Mouse (Mus musculus) right cerebral cortex, postnatal 14 days (tissue): Measurements from ENCODE around the gene Wdr89.

Source experiments
- DNase-seq: peaks from one replicate; pipeline ENCODE4 v3.0.0; 2022

Gene Wdr89

DNA sequence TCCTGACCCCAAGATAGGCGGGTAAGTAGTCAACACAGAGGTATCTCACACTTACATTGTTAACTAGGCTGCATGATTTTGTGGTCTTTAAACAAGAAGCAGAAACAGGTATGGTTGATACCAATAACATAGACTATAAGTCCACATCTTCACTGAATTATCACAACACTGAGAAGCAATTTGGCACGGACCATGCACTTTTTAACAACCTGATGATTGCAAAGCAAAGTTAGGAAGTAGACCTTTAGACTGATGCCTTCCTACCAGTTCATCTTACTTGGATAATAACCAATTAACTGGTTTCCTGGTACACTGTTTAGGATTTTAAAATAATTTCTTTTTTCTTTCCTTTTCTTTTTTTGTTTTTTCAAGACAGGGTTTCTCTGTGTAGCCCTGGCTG is 1.1 kb downstream of the Wdr89 start:
- no peak for DNase-seq

DNA sequence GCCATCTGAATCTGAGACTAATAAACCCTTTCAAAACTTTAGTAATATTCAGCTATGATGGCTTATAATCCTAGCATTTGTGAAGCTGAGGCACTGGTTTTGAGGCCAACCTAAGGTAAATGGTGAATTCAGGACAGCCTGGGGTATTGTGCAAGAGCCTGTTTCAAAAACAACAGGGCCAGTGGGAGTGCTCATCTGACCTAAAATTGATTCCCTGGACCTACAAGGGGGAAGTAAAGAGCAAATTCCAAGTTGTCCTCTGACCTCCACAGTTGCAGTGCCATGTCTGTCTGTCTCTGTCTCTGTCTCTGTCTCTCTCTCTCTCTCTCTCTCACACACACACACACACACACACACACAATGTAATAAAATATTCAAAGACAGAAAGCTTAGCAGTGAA is 2.4 kb downstream of the Wdr89 start:
- no peak for DNase-seq

DNA sequence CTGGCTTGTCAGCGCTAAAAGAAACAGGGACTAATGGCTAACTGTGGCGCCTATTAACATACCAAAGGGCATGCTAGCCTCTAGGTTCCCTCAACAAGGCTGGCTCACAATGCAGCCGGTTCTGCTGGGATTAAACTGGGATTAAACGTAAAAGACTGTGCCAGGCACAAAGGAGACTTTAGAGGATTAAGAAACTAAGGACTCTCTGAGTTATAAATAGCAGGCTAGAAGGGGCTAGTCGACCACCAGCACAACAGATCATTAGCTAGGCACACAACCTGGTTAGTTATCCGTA is 4.9 kb downstream of the Wdr89 start:
- no peak for DNase-seq

DNA sequence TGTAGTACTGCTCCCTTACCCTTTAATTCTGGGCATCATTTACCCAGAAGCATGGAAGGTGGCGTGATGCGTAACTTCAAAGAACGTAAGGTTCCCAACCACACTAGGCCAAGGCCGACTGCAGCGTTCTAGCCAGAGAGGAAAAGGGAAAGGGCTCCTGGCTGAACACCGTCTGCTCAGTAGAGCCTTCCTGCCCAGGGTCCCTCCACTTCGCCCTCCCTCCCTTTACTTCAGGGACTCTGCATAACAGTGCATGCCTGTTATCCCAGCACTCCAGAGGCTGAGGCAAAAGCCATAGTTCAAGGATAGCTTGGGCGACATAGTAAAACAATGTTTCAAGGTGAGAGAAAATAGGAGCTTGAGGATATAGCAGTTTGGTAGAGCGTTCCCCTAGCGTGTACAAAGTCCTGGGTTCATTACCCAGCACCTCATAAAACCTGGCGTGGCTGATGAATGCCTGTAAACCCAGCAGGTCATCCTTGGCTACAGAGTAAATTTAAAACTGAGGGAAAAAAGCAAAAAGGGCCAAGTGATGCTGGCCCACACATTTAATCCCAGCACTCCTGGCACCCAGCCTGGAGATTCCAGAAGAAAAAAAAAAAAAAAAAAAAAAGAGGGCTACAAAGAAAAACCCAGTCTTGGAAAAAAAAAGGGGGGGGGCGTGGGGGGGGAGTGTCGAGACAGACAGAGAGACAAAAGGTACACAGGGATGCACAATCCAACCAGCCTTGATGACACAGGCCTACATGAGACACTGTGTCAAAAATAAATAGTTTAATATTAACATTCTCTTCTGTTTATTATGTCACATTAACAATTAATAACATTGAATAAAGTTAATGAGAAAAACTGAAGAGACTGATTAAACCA is 5.5 kb downstream of the Wdr89 start:
- DNase-seq, result no peak

- DNase-seq, result no peak
Observed at GRCm38 (mm10) chr12:75662376-75662775, 7.0 kb downstream of the Wdr89 start.

DNA sequence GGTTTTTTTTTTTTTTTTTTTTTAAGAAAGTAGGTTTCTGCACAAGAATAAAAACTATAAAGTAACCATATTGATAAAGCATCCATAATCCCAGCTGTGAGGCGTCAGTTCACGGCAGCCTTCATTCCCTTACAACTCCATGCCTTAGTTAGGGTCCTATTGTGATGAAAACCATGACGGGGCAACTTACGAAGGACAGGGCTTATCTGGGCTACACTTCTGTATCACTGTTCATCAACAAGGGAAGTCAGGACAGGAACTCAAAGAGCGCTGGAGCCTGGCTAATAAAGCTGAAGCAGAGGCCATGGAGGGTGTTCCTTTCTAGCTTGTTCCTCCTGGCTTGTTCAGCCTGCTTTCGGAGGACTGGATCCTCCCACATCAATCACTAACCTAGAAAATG is 10.9 kb downstream of the Wdr89 start:
- DNase-seq, result no peak

DNA sequence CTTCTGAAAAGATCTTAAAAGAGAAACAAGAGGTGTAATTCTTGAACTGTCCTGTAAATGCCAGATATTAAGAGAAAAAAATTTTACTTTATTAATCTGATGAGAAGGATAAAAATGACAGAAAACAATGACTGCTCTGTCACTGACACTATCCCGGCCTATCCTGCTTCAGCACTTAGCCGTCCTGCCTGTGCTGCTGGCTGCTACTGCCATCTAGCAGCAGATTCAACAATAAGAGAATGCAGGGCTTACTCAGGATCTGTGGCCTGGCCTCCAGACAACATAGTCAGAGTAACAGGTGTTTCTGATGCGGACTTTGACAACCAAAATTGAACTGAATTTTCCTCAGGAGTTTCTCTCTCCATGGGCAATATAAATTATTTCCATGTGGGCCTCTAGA is 12.8 kb downstream of the Wdr89 start:
- DNase-seq, result peak; percentile 42

- DNase-seq, result no peak
Observed at GRCm38 (mm10) chr12:75654247-75654801, 15.0 kb downstream of the Wdr89 start.

DNA sequence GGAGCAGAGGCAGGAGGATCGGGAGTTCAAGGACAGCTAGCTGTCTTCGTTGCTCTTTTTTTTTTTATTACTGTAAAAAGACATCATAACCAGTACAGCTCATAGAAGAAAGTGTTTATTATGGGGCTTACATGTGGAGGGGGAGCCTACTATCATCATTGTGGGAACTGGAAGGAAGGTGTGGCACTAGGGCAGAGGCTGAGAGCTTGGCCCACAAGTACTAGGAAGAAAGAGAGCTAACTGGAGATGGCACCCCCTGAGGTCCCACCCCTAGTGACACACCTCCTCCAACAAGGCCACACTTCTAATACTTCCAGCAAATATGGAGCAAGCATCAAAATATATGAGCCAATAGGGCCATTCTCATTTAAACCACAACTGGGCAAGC is 19.6 kb downstream of the Wdr89 start:
- no peak for DNase-seq

DNA sequence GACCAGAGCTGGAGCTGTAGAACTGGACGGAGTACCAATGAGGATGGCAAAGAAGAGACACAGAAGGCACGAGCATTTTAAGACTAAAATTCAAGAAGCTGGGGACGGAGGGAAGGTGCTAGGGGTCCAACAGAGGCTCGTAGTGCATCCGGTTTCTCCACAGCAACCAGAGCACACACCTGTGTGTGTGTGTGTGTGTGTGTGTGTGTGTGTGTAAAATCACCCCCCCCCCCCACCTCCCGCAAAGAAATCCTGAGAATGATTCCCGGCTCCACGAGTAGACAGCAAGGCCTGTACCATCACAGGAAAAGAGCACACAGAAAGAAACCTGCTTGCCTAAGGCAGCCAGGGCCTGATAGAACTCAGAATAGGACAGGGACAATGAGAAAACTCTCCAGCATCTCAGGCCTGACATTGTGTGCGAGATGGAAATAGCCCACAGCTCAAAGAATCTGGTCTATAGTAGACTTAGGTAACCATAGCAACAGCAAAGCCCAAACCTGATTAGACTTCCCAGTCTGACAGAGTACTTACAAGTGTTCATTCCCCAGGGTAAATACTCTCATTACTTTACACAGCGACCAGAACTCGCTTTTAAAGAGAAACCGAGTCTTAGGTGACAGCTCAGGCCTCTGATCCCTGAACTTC is 20.2 kb downstream of the Wdr89 start:
- DNase-seq, result no peak

- peak; percentile 18 for DNase-seq
Observed at GRCm38 (mm10) chr12:75648281-75648680, 21.1 kb downstream of the Wdr89 start.

GRCm38 (mm10) chr12:75647663-75648062 is 21.7 kb downstream of the Wdr89 start:
- no peak for DNase-seq

DNA sequence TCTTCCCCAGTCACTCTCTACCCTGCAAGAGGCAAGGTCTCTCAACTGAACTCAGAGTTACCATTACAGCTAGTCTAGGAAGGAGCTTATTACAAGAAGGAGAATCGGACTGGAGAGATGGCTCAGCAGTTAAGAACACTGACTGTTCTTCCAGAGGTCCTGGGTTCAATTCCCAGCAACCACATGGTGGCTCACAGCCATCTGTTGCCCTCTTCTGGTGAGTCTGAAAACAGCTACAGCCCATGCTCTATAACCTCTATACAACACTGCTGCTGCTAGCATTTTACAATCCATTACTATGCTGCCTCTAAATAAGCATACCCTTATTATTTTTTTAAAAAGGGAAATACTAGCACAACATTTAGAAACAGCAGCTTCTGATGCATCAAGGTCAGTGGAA is 23.6 kb downstream of the Wdr89 start:
- no peak for DNase-seq

DNA sequence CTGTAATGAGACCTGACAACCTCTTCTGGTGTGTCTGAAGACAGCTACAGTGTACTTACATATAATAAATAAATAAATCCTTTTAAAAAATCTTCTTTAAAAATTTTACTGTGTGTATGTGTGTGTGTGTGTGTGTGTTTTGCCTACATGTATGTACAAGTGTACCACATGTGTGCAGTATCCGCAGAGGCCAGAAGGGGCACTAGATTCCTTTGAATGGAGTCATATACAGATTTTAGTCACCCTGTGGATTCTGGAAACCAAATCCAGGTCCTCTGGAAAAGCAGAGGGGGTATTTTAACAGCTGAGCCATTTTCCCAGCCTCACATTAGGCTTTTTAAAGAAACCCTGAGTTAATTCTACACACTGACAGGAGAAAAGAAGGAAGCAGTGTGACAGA is 27.6 kb downstream of the Wdr89 start:
- no peak for DNase-seq

GRCm38 (mm10) chr12:75638345-75638744 is 31.0 kb downstream of the Wdr89 start:
- no peak for DNase-seq

DNA sequence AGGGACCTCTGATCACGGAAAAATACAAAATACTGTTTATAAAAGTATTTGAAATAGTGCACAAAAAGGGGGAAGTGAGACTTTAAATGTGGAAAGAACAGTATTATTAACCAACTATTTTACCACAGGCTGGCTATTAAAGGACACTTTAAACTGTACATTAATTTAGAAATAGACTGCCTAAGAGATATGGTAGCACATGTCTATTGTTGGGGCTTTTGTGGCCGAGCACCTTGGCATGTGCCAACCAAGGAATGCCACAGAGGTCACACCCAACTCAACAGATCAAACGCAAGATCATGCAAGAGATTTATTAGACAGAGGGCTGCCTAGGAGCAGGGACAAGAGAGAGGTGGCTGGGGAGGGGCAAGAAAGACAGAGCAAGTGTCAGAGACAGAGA is 32.2 kb downstream of the Wdr89 start:
- no peak for DNase-seq

GRCm38 (mm10) chr12:75635771-75636430 is 33.4 kb downstream of the Wdr89 start:
- no peak for DNase-seq

GRCm38 (mm10) chr12:75629618-75630017 is 39.7 kb downstream of the Wdr89 start:
- DNase-seq, result no peak

- no peak for DNase-seq
Observed at GRCm38 (mm10) chr12:75623292-75623691, 46.0 kb downstream of the Wdr89 start.

DNA sequence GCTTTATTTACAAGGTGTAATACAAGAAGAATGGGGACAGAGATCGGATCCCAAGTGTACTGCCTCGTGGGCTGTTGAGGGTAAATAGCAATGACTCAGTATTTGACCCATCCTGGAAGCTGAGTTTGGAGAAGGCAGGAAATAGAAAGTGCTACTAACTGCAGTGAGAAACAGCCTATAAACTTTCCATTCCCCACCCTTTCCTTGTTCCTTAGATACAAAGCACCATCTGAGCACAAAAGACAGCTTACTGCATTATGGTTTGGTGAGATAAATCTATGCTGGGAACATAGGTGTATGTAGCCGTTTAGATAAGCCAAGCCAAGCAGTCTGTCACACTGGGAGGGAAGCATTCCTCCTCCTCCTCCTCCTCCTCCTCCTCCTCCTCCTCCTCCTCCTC is 46.5 kb downstream of the Wdr89 start:
- no peak for DNase-seq

GRCm38 (mm10) chr12:75616841-75617240 is 52.5 kb downstream of the Wdr89 start:
- no peak for DNase-seq

GRCm38 (mm10) chr12:75616158-75616791 is 53.1 kb downstream of the Wdr89 start:
- no peak for DNase-seq

- no peak for DNase-seq
Observed at GRCm38 (mm10) chr12:75615556-75615955, 53.8 kb downstream of the Wdr89 start.
